Mouse (Mus musculus) megakaryocyte progenitor cell, adult 5-6 weeks (primary cell): Measurements from ENCODE around the gene Lars2. TPM values are rescaled to one million over a fixed set of nuclear protein-coding genes. Genes with fewer than 3 reads are reported as not detected.

Experiments used
- ATAC-seq: replicated peaks from 2 replicates; pipeline ENCODE4 v1.8.0; 2016; ENCODE audit warnings: mild to moderate bottlenecking, moderate TSS enrichment, inconsistent platforms; ENCODE audit not compliant: poor library complexity
- total RNA-seq, 2 experiments: library from RNA; stranded (forward) in 1 of 2; stranded (reverse) in 1 of 2; fragments of 157-497, 149-512 nt in 1 of 2; fragments of 200-1000 nt in 1 of 2; gene quantifications; 2 replicates each; pipeline versions ENCODE4 v1.2.3 to v1.2.4; 2015 to 2017

Gene Lars2
- total RNA-seq, 2 experiments from 2014 or later: 25.5 to 2,738 TPM

- ATAC-seq: no peak
These were observed 24.6 kb downstream of the Lars2 start for GRCm38 (mm10) chr9:123391140-123391849.

- no peak for ATAC-seq
These were observed 28.1 kb downstream of the Lars2 start for GRCm38 (mm10) chr9:123394856-123395255.

- ATAC-seq: no peak
These were observed 31.0 kb downstream of the Lars2 start for GRCm38 (mm10) chr9:123397701-123398100.

GRCm38 (mm10) chr9:123402215-123402614 is 35.5 kb downstream of the Lars2 start:
- no peak for ATAC-seq

- ATAC-seq: no peak
These were observed 36.3 kb downstream of the Lars2 start for GRCm38 (mm10) chr9:123403031-123403430.

- no peak for ATAC-seq
These were observed 38.5 kb downstream of the Lars2 start for GRCm38 (mm10) chr9:123405231-123405630.

GRCm38 (mm10) chr9:123408771-123409170 is 42.0 kb downstream of the Lars2 start:
- ATAC-seq: no peak

GRCm38 (mm10) chr9:123429863-123430262 is 63.1 kb downstream of the Lars2 start:
- no peak for ATAC-seq

GRCm38 (mm10) chr9:123430973-123431372 is 64.2 kb downstream of the Lars2 start:
- 0 out of 2 replicates have a peak, but pooled peaks have one; percentile 23 for ATAC-seq

GRCm38 (mm10) chr9:123438223-123438622 is 71.5 kb downstream of the Lars2 start:
- ATAC-seq: no peak

GRCm38 (mm10) chr9:123440230-123441058 is 73.7 kb downstream of the Lars2 start:
- ATAC-seq: no peak

- ATAC-seq: peak; percentile 59; the same call in 1 of the 2 replicates
These were observed 80.4 kb downstream of the Lars2 start for GRCm38 (mm10) chr9:123447101-123447500.

GRCm38 (mm10) chr9:123448594-123448993 is 81.9 kb downstream of the Lars2 start:
- no peak for ATAC-seq

GRCm38 (mm10) chr9:123450174-123450573 is 83.4 kb downstream of the Lars2 start:
- peak; percentile 91 for ATAC-seq

GRCm38 (mm10) chr9:123451772-123452171 is 85.0 kb downstream of the Lars2 start:
- ATAC-seq: no peak

GRCm38 (mm10) chr9:123456634-123457602 is 90.2 kb downstream of the Lars2 start:
- no peak for ATAC-seq

GRCm38 (mm10) chr9:123457603-123458002 is 90.9 kb downstream of the Lars2 start:
- ATAC-seq: no peak

GRCm38 (mm10) chr9:123467141-123467620 is 100.5 kb downstream of the Lars2 start:
- ATAC-seq: no peak

GRCm38 (mm10) chr9:123468406-123469085 is 101.8 kb downstream of the Lars2 start:
- peak; percentile 84 for ATAC-seq

- no peak for ATAC-seq
These were observed 102.4 kb downstream of the Lars2 start for GRCm38 (mm10) chr9:123469087-123469486.
